Mouse (Mus musculus) erythroblast, embryonic 14.5 days (primary cell): ENCODE data around the gene Slc25a28. TPM values are rescaled to one million over a fixed set of nuclear protein-coding genes. Genes with fewer than 3 reads are reported as not detected.

Experiments used
- H3K27me3 ChIP-seq: 2 replicates; pipeline ENCODE4 v1.6.1; 2012; ENCODE audit warnings: inconsistent platforms; ENCODE audit not compliant: control insufficient read depth
- H3K36me3 ChIP-seq: 2 replicates; pipeline ENCODE4 v1.6.1; 2012; ENCODE audit warnings: mild to moderate bottlenecking, inconsistent platforms; ENCODE audit not compliant: control insufficient read depth
- H3K4me1 ChIP-seq: 2 replicates; pipeline ENCODE4 v1.6.1; 2012; ENCODE audit warnings: inconsistent platforms; ENCODE audit not compliant: control insufficient read depth
- H3K4me3 ChIP-seq: replicated peaks from 2 replicates; pipeline ENCODE3; 2012; ENCODE audit warnings: moderate library complexity, mild to moderate bottlenecking, inconsistent platforms
- H3K9me3 ChIP-seq: 2 replicates; pipeline ENCODE4 v1.6.1; 2012; ENCODE audit warnings: low read length, inconsistent platforms, mixed read lengths; ENCODE audit not compliant: control insufficient read depth
- GATA1 ChIP-seq: IDR thresholded peaks from 2 replicates; pipeline ENCODE4 v1.6.1; 2012; ENCODE audit warnings: low read length, inconsistent platforms, mixed read lengths
- TAL1 ChIP-seq: IDR thresholded peaks from 3 replicates; pipeline ENCODE4 v1.6.1; 2012; ENCODE audit warnings: low read length, inconsistent platforms, mixed read lengths
- polyA plus RNA-seq: library from polyadenylated mRNA; stranded (reverse); fragments of >175 nt; gene quantifications from 2 replicates; pipeline ENCODE4 v1.2.3, GENCODE M21; 2012

Slc25a28 gene
- 3.1 and 4.6 TPM in 2 replicates for polyA plus RNA-seq

- no peaks in the 10 kb centered on the region for H3K27me3 ChIP-seq
- H3K4me3 ChIP-seq, result peak within 1 kb of the TSS; percentile 95
- no peak for TF ChIP-seq TAL1
- TF ChIP-seq GATA1, result no peak
- H3K36me3 ChIP-seq, result peaks cover 4% of the 10 kb centered on the region
- no peaks in the 10 kb centered on the region for H3K9me3 ChIP-seq
- H3K4me1 ChIP-seq, result peaks cover 46% of the 10 kb centered on the region
Measured at GRCm38 (mm10) chr19:43674730-43675524, at the start of gene Slc25a28. Gene Slc25a28 (minus strand): TSS chr19:43674881.

GRCm38 (mm10) chr19:43724194-43724593 is 49.5 kb upstream of the Slc25a28 start:
- no peaks in the 10 kb centered on the region for H3K9me3 ChIP-seq
- H3K27me3 ChIP-seq, result no peaks in the 10 kb centered on the region
- H3K36me3 ChIP-seq, result peaks cover 22% of the 10 kb centered on the region
- H3K4me3 ChIP-seq, result no peak overlapping the region
- peaks cover 7% of the 10 kb centered on the region for H3K4me1 ChIP-seq
- TF ChIP-seq TAL1 (no peak), GATA1 (no peak)

- Histone ChIP-seq H3K27me3 (no peaks in the 10 kb centered on the region), H3K4me1 (peaks cover 7% of the 10 kb centered on the region), H3K36me3 (peaks cover 26% of the 10 kb centered on the region), H3K9me3 (no peaks in the 10 kb centered on the region), H3K4me3 (no peak overlapping the region)
- TF ChIP-seq TAL1, result no peak
- no peak for TF ChIP-seq GATA1
Measured at GRCm38 (mm10) chr19:43723501-43723900, 48.8 kb upstream of the Slc25a28 start.

- H3K4me1 ChIP-seq, result peaks cover 7% of the 10 kb centered on the region
- H3K27me3 ChIP-seq, result no peaks in the 10 kb centered on the region
- TF ChIP-seq TAL1 (no peak), GATA1 (no peak)
- H3K4me3 ChIP-seq, result no peak overlapping the region
- H3K9me3 ChIP-seq, result no peaks in the 10 kb centered on the region
- H3K36me3 ChIP-seq, result peaks cover 32% of the 10 kb centered on the region
Measured at GRCm38 (mm10) chr19:43722891-43723290, 48.2 kb upstream of the Slc25a28 start.

- Histone ChIP-seq H3K9me3 (no peaks in the 10 kb centered on the region), H3K36me3 (peaks cover 25% of the 10 kb centered on the region), H3K4me1 (no peaks in the 10 kb centered on the region), H3K27me3 (no peaks in the 10 kb centered on the region), H3K4me3 (no peak overlapping the region)
- TF ChIP-seq GATA1 (no peak), TAL1 (no peak)
Measured at GRCm38 (mm10) chr19:43720061-43720460, 45.4 kb upstream of the Slc25a28 start.

- TF ChIP-seq TAL1, result no peak
- TF ChIP-seq GATA1, result no peak
- no peaks in the 10 kb centered on the region for H3K9me3 ChIP-seq
Measured at GRCm38 (mm10) chr19:43711971-43712370, 37.3 kb upstream of the Slc25a28 start.

GRCm38 (mm10) chr19:43711159-43711916 is 36.7 kb upstream of the Slc25a28 start:
- TF ChIP-seq TAL1 (no peak), GATA1 (no peak)
- no peaks in the 10 kb centered on the region for H3K9me3 ChIP-seq
- H3K27me3 ChIP-seq, result no peaks in the 10 kb centered on the region
- H3K4me1 ChIP-seq, result peaks cover 14% of the 10 kb centered on the region
- peaks cover 6% of the 10 kb centered on the region for H3K36me3 ChIP-seq
- peak overlapping the region; percentile 14 for H3K4me3 ChIP-seq

More at GRCm38 (mm10) chr19:43711971-43712370, 37.3 kb upstream of the Slc25a28 start:
- Histone ChIP-seq H3K4me3 (no peak overlapping the region), H3K27me3 (no peaks in the 10 kb centered on the region), H3K36me3 (peaks cover 8% of the 10 kb centered on the region), H3K4me1 (peaks cover 14% of the 10 kb centered on the region)

GRCm38 (mm10) chr19:43709317-43709716 is 34.6 kb upstream of the Slc25a28 start:
- Histone ChIP-seq H3K36me3 (peaks cover 19% of the 10 kb centered on the region), H3K4me1 (peaks cover 14% of the 10 kb centered on the region), H3K9me3 (no peaks in the 10 kb centered on the region), H3K27me3 (no peaks in the 10 kb centered on the region), H3K4me3 (no peak overlapping the region)
- TF ChIP-seq GATA1 (no peak), TAL1 (no peak)

GRCm38 (mm10) chr19:43708206-43708605 is 33.5 kb upstream of the Slc25a28 start:
- Histone ChIP-seq H3K36me3 (peaks cover 19% of the 10 kb centered on the region), H3K27me3 (no peaks in the 10 kb centered on the region), H3K4me3 (no peak overlapping the region), H3K4me1 (peaks cover 14% of the 10 kb centered on the region), H3K9me3 (no peaks in the 10 kb centered on the region)
- no peak for TF ChIP-seq GATA1
- TF ChIP-seq TAL1, result no peak
